Mouse (Mus musculus) spleen, postnatal 36 days (tissue): ENCODE measurements around the gene Eif3a.

Source experiments
- DNase-seq, 2 experiments: peaks; one replicate each; pipeline ENCODE4 v3.0.0; 2022; ENCODE audit warnings: low spot score in 2 of 2, mixed read lengths in 1 of 2

Gene Eif3a

GRCm38 (mm10) chr19:60790551-60791161 lies at the start of gene Eif3a:
Eif3a (minus strand) TSS chr19:60790658.
- DNase-seq, result peak; percentile 93 to 95

GRCm38 (mm10) chr19:60837747-60838146 lies 47.3 kb upstream of the Eif3a start:
- DNase-seq, result peak; percentile 65 to 73

GRCm38 (mm10) chr19:60818677-60819076 lies 28.2 kb upstream of the Eif3a start:
- no peak for DNase-seq

- DNase-seq, result no peak
These were observed 22.7 kb upstream of the Eif3a start for GRCm38 (mm10) chr19:60813133-60813532.

- DNase-seq, result peak in 1 of 2 experiments; percentile 10
These were observed 21.6 kb upstream of the Eif3a start for GRCm38 (mm10) chr19:60812036-60812389.

GRCm38 (mm10) chr19:60811098-60812035 lies 20.9 kb upstream of the Eif3a start, which contains the start of gene Fam45a:
Fam45a (plus strand) TSS chr19:60811585.
- DNase-seq, result peak; percentile 95

- DNase-seq, result no peak
These were observed 19.5 kb upstream of the Eif3a start for GRCm38 (mm10) chr19:60809927-60810326.

GRCm38 (mm10) chr19:60804903-60805302 lies 14.4 kb upstream of the Eif3a start:
- DNase-seq, result no peak

GRCm38 (mm10) chr19:60799867-60800569 lies 9.6 kb upstream of the Eif3a start:
- peak; percentile 6 to 35 for DNase-seq

- no peak for DNase-seq
These were observed 7.0 kb upstream of the Eif3a start for GRCm38 (mm10) chr19:60797415-60797814.

GRCm38 (mm10) chr19:60795244-60795643 lies 4.8 kb upstream of the Eif3a start:
- no peak for DNase-seq

GRCm38 (mm10) chr19:60793170-60793707 lies 2.8 kb upstream of the Eif3a start:
- no peak for DNase-seq

GRCm38 (mm10) chr19:60791164-60791563 lies 706 bp upstream of the Eif3a start:
- DNase-seq, result no peak

- DNase-seq, result peak; percentile 49 to 51
These were observed 445 bp downstream of the Eif3a start for GRCm38 (mm10) chr19:60789919-60790506.

GRCm38 (mm10) chr19:60789452-60789851 lies 1.0 kb downstream of the Eif3a start:
- no peak for DNase-seq

- DNase-seq, result no peak
These were observed 2.1 kb downstream of the Eif3a start for GRCm38 (mm10) chr19:60788214-60788960.

- DNase-seq, result no peak
These were observed 2.9 kb downstream of the Eif3a start for GRCm38 (mm10) chr19:60787465-60788150.

GRCm38 (mm10) chr19:60784712-60785111 lies 5.7 kb downstream of the Eif3a start:
- no peak for DNase-seq

GRCm38 (mm10) chr19:60782034-60782433 lies 8.4 kb downstream of the Eif3a start:
- DNase-seq, result no peak

- no peak for DNase-seq
These were observed 17.1 kb downstream of the Eif3a start for GRCm38 (mm10) chr19:60773366-60773765.
